Mouse (Mus musculus) cortical plate, adult 2 months (tissue): ENCODE data around the gene Gp1bb.

ENCODE experiments used
- CTCF ChIP-seq: fragments of 200-500 bp; IDR thresholded peaks from 2 replicates; pipeline ENCODE4 v1.5.1; 2011; ENCODE audit warnings: mild to moderate bottlenecking, control low read depth, low read length; ENCODE audit not compliant: insufficient read depth; ENCODE audit errors: extremely low read depth
- POLR2A ChIP-seq: fragments of 200-500 bp; IDR thresholded peaks from 2 replicates; pipeline ENCODE4 v1.6.1; 2011; ENCODE audit warnings: mild to moderate bottlenecking, low read length, control low read depth; ENCODE audit not compliant: insufficient read depth; ENCODE audit errors: extremely low read depth

GRCm38 (mm10) chr16:18636401-18636800 lies 14.2 kb upstream of the Gp1bb start:
- TF ChIP-seq POLR2A (no peak), CTCF (no peak)
